Mouse (Mus musculus) liver, embryonic 14.5 days (tissue): ENCODE results near the gene Plb1.

Experiments used
- CTCF ChIP-seq: IDR thresholded peaks from 2 replicates; pipeline ENCODE4 v1.5.1; 2016; ENCODE audit warnings: antibody characterized with exemption, low read depth, control low read depth
- EP300 ChIP-seq: IDR thresholded peaks from 2 replicates; pipeline ENCODE4 v1.6.1; 2016; ENCODE audit warnings: antibody characterized with exemption, low read depth

- TF ChIP-seq CTCF (no peak), EP300 (no peak)
These were observed 21.5 kb upstream of the Plb1 start for GRCm38 (mm10) chr5:32211011-32211410.
